Mouse (Mus musculus): ENCODE measurements at regions not wholly inside any gene's neighbourhood (a gene's known extent, or its start where the extent isn't known, plus 50 kb on each side); places are given as distances from the start of the nearest gene placed in this dataset.

GRCm38 (mm10) chr9:98697155-98697554, 95.7 kb upstream of the Mrps22 start:
- Histone ChIP-seq H3K4me3 (replicated peaks) (no peak overlapping the region), H3K4me1 (no peaks in the 10 kb centered on the region)
- TF ChIP-seq FLI1 (IDR thresholded peaks at IDR 0.05; ENCODE audit: low read length) (no peak), GATA1 (IDR thresholded peaks at IDR 0.05; ENCODE audit: borderline replicate concordance, low read length) (no peak)

GRCm38 (mm10) chr9:98695035-98695434, 93.6 kb upstream of the Mrps22 start:
- H3K27me3 ChIP-seq (replicated peaks), result peaks cover 9% of the 10 kb centered on the region
- TF ChIP-seq FLI1 (IDR thresholded peaks at IDR 0.05; ENCODE audit: low read length) (no peak), GATA1 (IDR thresholded peaks at IDR 0.05; ENCODE audit: borderline replicate concordance, low read length) (no peak)

More at GRCm38 (mm10) chr9:98697155-98697554, 95.7 kb upstream of the Mrps22 start:
- H3K9me3 ChIP-seq, result no peaks in the 10 kb centered on the region
- H3K27me3 ChIP-seq (replicated peaks), result peaks cover 11% of the 10 kb centered on the region
- H3K36me3 ChIP-seq (replicated peaks; ENCODE audit: low read length), result no peaks in the 10 kb centered on the region

GRCm38 (mm10) chr9:98690839-98691516, 89.5 kb upstream of the Mrps22 start:
- H3K27me3 ChIP-seq (replicated peaks), result peaks cover 8% of the 10 kb centered on the region
- H3K9me3 ChIP-seq, result no peaks in the 10 kb centered on the region
- peak overlapping the region; percentile 87 for H3K4me3 ChIP-seq (replicated peaks)
- TF ChIP-seq FLI1 (IDR thresholded peaks at IDR 0.05; ENCODE audit: low read length), result no peak
- no peak for TF ChIP-seq GATA1 (IDR thresholded peaks at IDR 0.05; ENCODE audit: borderline replicate concordance, low read length)
- peaks cover 12% of the 10 kb centered on the region for H3K4me1 ChIP-seq
- H3K36me3 ChIP-seq (replicated peaks; ENCODE audit: low read length), result no peaks in the 10 kb centered on the region

More at GRCm38 (mm10) chr9:98695035-98695434, 93.6 kb upstream of the Mrps22 start:
- no peak overlapping the region for H3K4me3 ChIP-seq (replicated peaks)
- peaks cover 11% of the 10 kb centered on the region for H3K4me1 ChIP-seq
- no peaks in the 10 kb centered on the region for H3K36me3 ChIP-seq (replicated peaks; ENCODE audit: low read length)
- no peaks in the 10 kb centered on the region for H3K9me3 ChIP-seq

- TF ChIP-seq FLI1 (IDR thresholded peaks at IDR 0.05; ENCODE audit: low read length) (no peak), GATA1 (IDR thresholded peaks at IDR 0.05; ENCODE audit: borderline replicate concordance, low read length) (peak; percentile 49; the same call in 1 of the 3 replicates)
- Histone ChIP-seq H3K9me3 (peaks cover 18% of the 10 kb centered on the region), H3K36me3 (replicated peaks; ENCODE audit: low read length) (no peaks in the 10 kb centered on the region), H3K4me1 (peaks cover 16% of the 10 kb centered on the region), H3K4me3 (replicated peaks) (peak overlapping the region; percentile 47), H3K27me3 (replicated peaks) (peaks cover 8% of the 10 kb centered on the region)
These were observed 84.1 kb upstream of the Mrps22 start for GRCm38 (mm10) chr9:98685548-98685947.

GRCm38 (mm10) chr9:98684336-98684735, 82.9 kb upstream of the Mrps22 start:
- Histone ChIP-seq H3K4me3 (replicated peaks) (no peak overlapping the region), H3K36me3 (replicated peaks; ENCODE audit: low read length) (no peaks in the 10 kb centered on the region), H3K27me3 (replicated peaks) (peaks cover 8% of the 10 kb centered on the region), H3K4me1 (peaks cover 13% of the 10 kb centered on the region), H3K9me3 (peaks cover 18% of the 10 kb centered on the region)
- no peak for TF ChIP-seq FLI1 (IDR thresholded peaks at IDR 0.05; ENCODE audit: low read length)
- no peak for TF ChIP-seq GATA1 (IDR thresholded peaks at IDR 0.05; ENCODE audit: borderline replicate concordance, low read length)

GRCm38 (mm10) chr9:98675612-98676011, 74.2 kb upstream of the Mrps22 start:
- H3K36me3 ChIP-seq (replicated peaks; ENCODE audit: low read length), result no peaks in the 10 kb centered on the region
- H3K27me3 ChIP-seq (replicated peaks), result peaks cover 41% of the 10 kb centered on the region
- no peak overlapping the region for H3K4me3 ChIP-seq (replicated peaks)
- peaks cover 20% of the 10 kb centered on the region for H3K9me3 ChIP-seq
- H3K4me1 ChIP-seq, result no peaks in the 10 kb centered on the region
- TF ChIP-seq GATA1 (IDR thresholded peaks at IDR 0.05; ENCODE audit: borderline replicate concordance, low read length) (no peak), FLI1 (IDR thresholded peaks at IDR 0.05; ENCODE audit: low read length) (no peak)

GRCm38 (mm10) chr9:98673461-98674114, 72.1 kb upstream of the Mrps22 start:
- no peaks in the 10 kb centered on the region for H3K36me3 ChIP-seq (replicated peaks; ENCODE audit: low read length)
- TF ChIP-seq FLI1 (IDR thresholded peaks at IDR 0.05; ENCODE audit: low read length), result no peak
- no peak for TF ChIP-seq GATA1 (IDR thresholded peaks at IDR 0.05; ENCODE audit: borderline replicate concordance, low read length)
- no peaks in the 10 kb centered on the region for H3K4me1 ChIP-seq
- H3K27me3 ChIP-seq (replicated peaks), result peaks cover 53% of the 10 kb centered on the region
- H3K9me3 ChIP-seq, result peaks cover 20% of the 10 kb centered on the region
- H3K4me3 ChIP-seq (replicated peaks), result no peak overlapping the region

GRCm38 (mm10) chr9:98672361-98672760, 70.9 kb upstream of the Mrps22 start:
- H3K27me3 ChIP-seq (replicated peaks), result peaks cover 57% of the 10 kb centered on the region
- no peaks in the 10 kb centered on the region for H3K4me1 ChIP-seq
- TF ChIP-seq FLI1 (IDR thresholded peaks at IDR 0.05; ENCODE audit: low read length) (no peak), GATA1 (IDR thresholded peaks at IDR 0.05; ENCODE audit: borderline replicate concordance, low read length) (no peak)
- no peaks in the 10 kb centered on the region for H3K36me3 ChIP-seq (replicated peaks; ENCODE audit: low read length)
- H3K4me3 ChIP-seq (replicated peaks), result no peak overlapping the region
- H3K9me3 ChIP-seq, result peaks cover 20% of the 10 kb centered on the region

GRCm38 (mm10) chr9:98668423-98669330, 67.2 kb upstream of the Mrps22 start:
- no peaks in the 10 kb centered on the region for H3K9me3 ChIP-seq
- no peak overlapping the region for H3K4me3 ChIP-seq (replicated peaks)
- no peaks in the 10 kb centered on the region for H3K4me1 ChIP-seq
- TF ChIP-seq FLI1 (IDR thresholded peaks at IDR 0.05; ENCODE audit: low read length), result no peak
- TF ChIP-seq GATA1 (IDR thresholded peaks at IDR 0.05; ENCODE audit: borderline replicate concordance, low read length), result no peak
- H3K36me3 ChIP-seq (replicated peaks; ENCODE audit: low read length), result no peaks in the 10 kb centered on the region
- peaks cover 38% of the 10 kb centered on the region for H3K27me3 ChIP-seq (replicated peaks)

Data from megakaryocyte, embryonic 14.5 days (primary cell).